Comparison of ENCODE assay signal across 10 mouse cellular contexts in genomic region chr7:46719526-46719925, GRCm38 (mm10). TPM values are rescaled to one million over a fixed set of nuclear protein-coding genes. Genes with fewer than 3 reads are reported as not detected.
DNase-seq lines count a peak whose midpoint lies in the region; ATAC-seq and TF ChIP-seq lines count a peak whose summit lies in the region.
"Had no signal": no experiment of that assay in that cellular context is flagged by ENCODE, and none has a peak within 500 bp of the region (broad histone marks: within the 10 kb centered on the region; RNA-seq: fewer than 3 reads in every experiment).

No protein-coding gene starts in this region.

- H3K4me2 ChIP-seq in stomach, embryonic 15.5 days = no peak overlapping the region
- H3K4me2 ChIP-seq: embryonic facial prominence, embryonic 13.5 days had no signal

- DNase-seq in ovary, postnatal 14 days (ENCODE audit: low spot score) = peak; percentile 14
- DNase-seq in ovary, postnatal 36 days (ENCODE audit: low spot score) = no peak
- peak; percentile 47 to 56 for DNase-seq in cerebellum, postnatal 25 days
- peak; percentile 100 for DNase-seq in liver, adult 2 months (ENCODE audit: extremely low read depth, low read depth, low spot score)
- DNase-seq in layer of hippocampus, postnatal 10 days (ENCODE audit: low spot score in 2 of 2) = no peak
- no peak for DNase-seq in right cerebral cortex, postnatal 36 days (ENCODE audit: low spot score in 2 of 2)

- H3K36me3 ChIP-seq in liver, adult 2 months (ENCODE audit: control insufficient read depth, insufficient read depth, low read length) = no peaks in the 10 kb centered on the region
- no peaks in the 10 kb centered on the region for H3K36me3 ChIP-seq in stomach, embryonic 15.5 days
- H3K36me3 ChIP-seq: embryonic facial prominence, embryonic 13.5 days had no signal

- H3K4me3 ChIP-seq in liver, adult 2 months (ENCODE audit: insufficient read depth, low read depth, low read length) = no peak overlapping the region
- H3K4me3 ChIP-seq in stomach, embryonic 15.5 days (replicated peaks) = no peak overlapping the region
- H3K4me3 ChIP-seq: embryonic facial prominence, embryonic 13.5 days; myocyte had no signal

- H3K4me1 ChIP-seq in liver, adult 2 months (ENCODE audit: control insufficient read depth, insufficient read depth, low read length) = peaks cover 17% of the 10 kb centered on the region
- H3K4me1 ChIP-seq in stomach, embryonic 15.5 days = no peaks in the 10 kb centered on the region
- H3K4me1 ChIP-seq: embryonic facial prominence, embryonic 13.5 days had no signal

- ATAC-seq in stomach, embryonic 15.5 days (ENCODE audit: insufficient read depth, low FRiP score, low read depth) = peak; percentile 65; the same call in 1 of the 2 replicates

- TF ChIP-seq POLR2A in liver, adult 2 months (IDR thresholded peaks at IDR 0.05; ENCODE audit: extremely low read depth, insufficient read depth, low read length) = no peak

- peak overlapping the region; percentile 30; the same call in 1 of the 2 replicates for H3K27ac ChIP-seq in liver, adult 2 months (replicated peaks; ENCODE audit: insufficient read depth, low read depth, low read length)
- H3K27ac ChIP-seq in stomach, embryonic 15.5 days = no peak overlapping the region
- H3K27ac ChIP-seq: embryonic facial prominence, embryonic 13.5 days had no signal

- 15% methylated on average over 7 of the region's 7 CpGs for WGBS in liver, adult 2 months
- WGBS in stomach, embryonic 15.5 days = 53% methylated on average over 7 of the region's 7 CpGs

- no peaks in the 10 kb centered on the region for H3K79me2 ChIP-seq in liver, adult 2 months (ENCODE audit: control insufficient read depth, insufficient read depth, low read length)

- H3K9me3 ChIP-seq in stomach, embryonic 15.5 days = no peaks in the 10 kb centered on the region
- H3K9me3 ChIP-seq: embryonic facial prominence, embryonic 13.5 days had no signal

- H3K9ac ChIP-seq in liver, adult 2 months (ENCODE audit: low read depth, low read length) = no peak overlapping the region
- H3K9ac ChIP-seq in stomach, embryonic 15.5 days = no peak overlapping the region
- H3K9ac ChIP-seq: embryonic facial prominence, embryonic 13.5 days had no signal

- TF ChIP-seq CTCF in liver, adult 2 months (IDR thresholded peaks at IDR 0.05; ENCODE audit: low read depth, low read length) = no peak

- no peaks in the 10 kb centered on the region for H3K27me3 ChIP-seq in liver, adult 2 months (ENCODE audit: control insufficient read depth, insufficient read depth, low read length)
- H3K27me3 ChIP-seq in stomach, embryonic 15.5 days (replicated peaks) = no peaks in the 10 kb centered on the region
- H3K27me3 ChIP-seq: embryonic facial prominence, embryonic 13.5 days had no signal

RNA-seq across cellular contexts. Expression of gene Saa3, which starts 4.0 kb away (rescaled TPM):
- total RNA-seq in liver, adult 2 months (2014; rRNA removed) = 7.8 and 10.1 TPM in 2 replicates
- polyA plus RNA-seq in liver, adult 2 months (2012; rRNA removed) = 3.5 and 3.8 TPM in 2 replicates
- polyA plus RNA-seq in stomach, embryonic 15.5 days (2015; fragmentation: Nextera tagmentation; extraction: Ambion mirVana) = 0.59 and 1.2 TPM in 2 replicates
- total RNA-seq in layer of hippocampus, postnatal 10 days (2021) = under 1 TPM in 1 of 2 experiments, not detected in 1; 0.16 TPM

RNA-seq across cellular contexts. Expression of gene Saal1, which starts 9.0 kb away (rescaled TPM):
- 2.8 and 2.9 TPM in 2 replicates for total RNA-seq in liver, adult 2 months (2014; rRNA removed)
- 2.5 and 2.7 TPM in 2 replicates for polyA plus RNA-seq in liver, adult 2 months (2012; rRNA removed)
- 24.3 and 24.8 TPM in 2 replicates for polyA plus RNA-seq in stomach, embryonic 15.5 days (2015; fragmentation: Nextera tagmentation; extraction: Ambion mirVana)
- total RNA-seq in layer of hippocampus, postnatal 10 days (2021) = 10 to 100 TPM; 10.3 to 10.5 TPM

RNA-seq across cellular contexts. Expression of gene Saa4, which starts 12.9 kb away (rescaled TPM):
- 74.2 and 103 TPM in 2 replicates for total RNA-seq in liver, adult 2 months (2014; rRNA removed)
- 80.9 and 90.4 TPM in 2 replicates for polyA plus RNA-seq in liver, adult 2 months (2012; rRNA removed)
- polyA plus RNA-seq in stomach, embryonic 15.5 days (2015; fragmentation: Nextera tagmentation; extraction: Ambion mirVana) = 0.22 and 0.32 TPM in 2 replicates
- total RNA-seq in layer of hippocampus, postnatal 10 days (2021) = not detected
- polyA plus RNA-seq: embryonic facial prominence, embryonic 13.5 days; heart, embryonic 16.5 days; myocyte had no signal

RNA-seq across cellular contexts. Expression of gene Saa1, which starts 23.3 kb away (rescaled TPM):
- total RNA-seq in liver, adult 2 months (2014; rRNA removed) = 18.9 and 23.7 TPM in 2 replicates
- polyA plus RNA-seq in liver, adult 2 months (2012; rRNA removed) = 22.0 and 30.0 TPM in 2 replicates
- polyA plus RNA-seq in stomach, embryonic 15.5 days (2015; fragmentation: Nextera tagmentation; extraction: Ambion mirVana) = 0.23 and 0.39 TPM in 2 replicates
- total RNA-seq in layer of hippocampus, postnatal 10 days (2021) = not detected
- polyA plus RNA-seq: embryonic facial prominence, embryonic 13.5 days; myocyte had no signal

RNA-seq across cellular contexts. Expression of gene Saa2, which starts 32.1 kb away (rescaled TPM):
- total RNA-seq in liver, adult 2 months (2014; rRNA removed) = 16.0 and 25.5 TPM in 2 replicates
- 12.5 and 13.3 TPM in 2 replicates for polyA plus RNA-seq in liver, adult 2 months (2012; rRNA removed)
- not detected in 2 replicates for polyA plus RNA-seq in stomach, embryonic 15.5 days (2015; fragmentation: Nextera tagmentation; extraction: Ambion mirVana)
- not detected for total RNA-seq in layer of hippocampus, postnatal 10 days (2021)
- polyA plus RNA-seq: embryonic facial prominence, embryonic 13.5 days; heart, embryonic 16.5 days; myocyte had no signal

Comparison
In these comparisons a context has a peak if more than half of its experiments do, and no peak if none do; other contexts are left out.
1. DNase-seq: peak in ovary, postnatal 14 days (single experiment), cerebellum, postnatal 25 days (2 of 2) and liver, adult 2 months (single experiment); none in ovary, postnatal 36 days (single experiment), layer of hippocampus, postnatal 10 days (0 of 2) and right cerebral cortex, postnatal 36 days (0 of 2).
2. RNA of gene Saa4, which starts 12.9 kb away (total RNA-seq): 74.2 to 103 TPM in liver, adult 2 months; not detected in layer of hippocampus, postnatal 10 days; every median in the first group is over 10 times any median in the second.